Mouse (Mus musculus) cerebral cortex, adult 2 months (tissue): Measurements from ENCODE around the gene Nrxn3.

Experiments used
- WGBS: fragments of 180-500 bp; shearing (Covaris S2); methylation state at CpG from one replicate; pipeline ENCODE4 v1.1.7; 2018; 5-methylcytosine and 5-hydroxymethylcytosine counted together

The Nrxn3 gene

DNA sequence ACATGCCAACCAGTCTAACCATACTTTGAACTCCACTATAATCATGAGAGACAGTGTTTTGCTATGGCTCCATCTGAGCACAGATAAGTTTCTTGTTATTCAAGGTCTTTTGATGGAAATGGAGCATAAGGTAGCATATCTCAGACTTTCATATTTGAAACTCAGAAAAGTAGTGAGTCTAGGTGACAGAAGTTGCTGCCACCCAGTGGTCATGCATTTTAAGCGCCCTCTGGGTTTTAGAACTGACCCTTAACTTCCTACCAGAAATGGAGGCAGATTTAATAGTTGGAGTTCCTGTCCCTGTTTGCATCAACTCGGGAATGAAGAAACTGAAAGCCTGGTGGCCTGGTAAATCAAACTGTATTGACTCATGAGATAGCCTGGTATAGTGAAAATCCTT is 488.9 kb downstream of the Nrxn3 start:
- WGBS = 51% methylated on average over 2 of the region's 2 CpGs

DNA sequence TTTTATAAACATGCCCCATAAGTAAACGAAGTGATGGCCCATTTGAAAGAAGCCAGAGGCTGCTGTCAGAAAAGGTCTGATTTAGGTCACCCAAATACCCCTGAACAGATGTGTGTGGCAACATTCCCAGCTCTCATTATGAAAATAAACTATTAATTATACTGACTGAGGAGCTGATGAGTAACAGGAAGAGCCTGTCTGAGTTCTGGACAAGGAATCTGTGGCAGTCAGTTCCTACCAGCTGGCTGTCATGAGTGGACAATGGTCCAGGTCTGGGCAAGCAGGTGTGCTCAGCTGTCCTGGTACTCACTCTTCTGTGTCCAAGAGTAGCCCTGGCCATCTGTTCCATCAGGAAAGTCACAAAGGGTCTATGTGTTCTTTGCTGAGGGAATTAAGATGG is 517.1 kb downstream of the Nrxn3 start:
- 31% methylated on average over 1 of the region's 1 CpGs for WGBS

DNA sequence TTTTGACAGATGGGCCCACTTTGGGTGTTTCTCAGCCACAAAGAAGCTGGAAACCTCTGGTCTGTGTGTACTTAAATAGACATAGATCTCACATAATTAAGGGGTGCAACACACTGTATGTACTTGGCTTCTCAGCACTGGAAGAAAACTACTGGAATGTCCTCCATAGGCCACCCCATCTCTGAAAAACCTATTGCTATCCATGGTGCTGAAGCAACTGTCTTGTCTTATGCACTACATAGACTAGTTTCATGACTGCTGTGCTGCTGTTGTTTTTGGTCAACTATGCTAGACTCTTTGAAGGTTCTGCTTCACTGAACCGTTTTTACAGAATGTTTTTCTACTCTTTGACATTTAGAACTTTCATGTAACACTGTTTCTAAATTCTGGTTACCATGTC is 519.8 kb downstream of the Nrxn3 start:
- 36% methylated on average over 1 of the region's 1 CpGs for WGBS

DNA sequence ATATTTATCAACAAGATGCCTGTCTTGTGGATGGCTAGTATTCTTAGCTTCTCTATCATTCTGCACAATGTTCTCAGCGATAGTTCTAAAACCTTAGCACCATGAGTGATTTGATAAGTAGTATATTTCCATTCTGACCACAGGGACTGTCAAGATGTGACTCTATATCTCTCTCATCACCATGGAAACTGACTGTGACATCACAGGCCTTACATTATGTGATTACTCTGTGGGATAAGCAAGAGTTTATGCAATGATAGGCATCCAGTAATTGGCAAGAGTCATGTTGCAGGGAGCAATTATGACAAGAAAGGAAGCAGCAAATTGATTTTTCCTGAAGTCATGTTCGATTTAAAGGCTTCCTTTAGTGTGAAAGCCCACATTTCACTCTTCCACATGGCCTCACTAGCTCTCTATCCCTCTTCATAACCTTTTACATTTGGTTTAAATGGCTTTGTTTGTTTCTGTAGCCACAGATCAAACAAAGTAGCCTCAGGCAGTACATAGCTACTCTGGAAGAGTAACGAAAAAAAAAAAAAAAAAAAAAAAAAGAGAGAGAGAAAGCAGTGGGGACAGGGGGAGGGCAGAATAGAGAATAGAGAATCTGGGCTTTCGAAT is 532.7 kb downstream of the Nrxn3 start:
- WGBS = 51% methylated on average over 4 of the region's 4 CpGs

DNA sequence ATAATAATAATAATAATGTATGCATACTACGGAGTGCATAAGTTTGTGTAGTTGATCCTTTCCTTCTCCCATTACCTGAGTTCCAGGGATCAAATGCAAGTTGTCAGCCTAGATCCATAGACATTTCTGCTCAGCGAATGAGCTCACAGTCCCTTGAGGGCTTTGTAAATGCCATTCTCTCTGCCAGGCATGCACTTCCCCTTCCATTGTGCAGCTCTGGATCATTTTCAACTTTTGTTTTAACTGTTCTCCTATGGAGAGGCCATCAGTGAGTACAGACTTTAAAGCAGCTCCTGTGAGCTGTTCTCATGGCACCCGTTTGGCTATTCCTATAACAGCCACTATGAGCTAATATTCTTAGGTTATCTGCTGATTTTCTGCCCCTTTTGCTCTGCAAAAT is 536.2 kb downstream of the Nrxn3 start:
- WGBS = 73% methylated on average over 3 of the region's 3 CpGs

DNA sequence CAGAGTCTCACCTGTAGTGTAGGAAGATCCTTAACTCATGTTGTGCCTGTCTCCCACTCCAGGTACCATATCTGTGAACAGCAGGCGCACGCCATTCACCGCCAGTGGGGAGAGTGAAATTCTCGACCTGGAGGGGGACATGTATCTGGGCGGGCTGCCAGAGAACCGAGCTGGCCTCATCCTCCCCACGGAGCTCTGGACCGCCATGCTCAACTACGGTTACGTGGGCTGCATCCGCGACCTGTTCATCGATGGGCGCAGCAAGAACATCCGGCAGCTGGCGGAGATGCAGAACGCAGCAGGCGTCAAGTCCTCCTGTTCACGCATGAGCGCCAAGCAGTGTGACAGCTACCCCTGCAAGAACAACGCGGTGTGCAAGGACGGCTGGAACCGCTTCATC is 537.4 kb downstream of the Nrxn3 start:
- 92% methylated on average over 24 of the region's 24 CpGs for WGBS

DNA sequence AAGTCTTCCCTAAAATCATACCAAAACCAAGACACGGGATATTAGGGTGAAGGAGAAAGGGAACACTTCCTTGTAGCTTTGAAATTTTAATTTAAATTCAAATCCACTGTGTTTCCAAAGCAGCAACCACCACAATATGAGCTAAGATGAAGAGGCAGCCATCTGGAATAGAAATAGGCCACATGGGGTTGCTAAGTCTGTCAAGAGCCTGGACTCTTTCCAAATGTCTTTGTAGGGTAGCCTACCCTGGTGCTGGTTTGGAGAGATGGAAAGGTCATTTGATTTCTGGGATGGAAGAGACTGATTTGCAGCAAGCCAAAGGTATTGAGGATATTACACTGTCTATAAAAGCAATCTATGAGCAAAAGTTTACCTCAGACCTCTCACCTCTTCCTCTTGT is 539.6 kb downstream of the Nrxn3 start:
- 21% methylated on average over 1 of the region's 1 CpGs for WGBS

DNA sequence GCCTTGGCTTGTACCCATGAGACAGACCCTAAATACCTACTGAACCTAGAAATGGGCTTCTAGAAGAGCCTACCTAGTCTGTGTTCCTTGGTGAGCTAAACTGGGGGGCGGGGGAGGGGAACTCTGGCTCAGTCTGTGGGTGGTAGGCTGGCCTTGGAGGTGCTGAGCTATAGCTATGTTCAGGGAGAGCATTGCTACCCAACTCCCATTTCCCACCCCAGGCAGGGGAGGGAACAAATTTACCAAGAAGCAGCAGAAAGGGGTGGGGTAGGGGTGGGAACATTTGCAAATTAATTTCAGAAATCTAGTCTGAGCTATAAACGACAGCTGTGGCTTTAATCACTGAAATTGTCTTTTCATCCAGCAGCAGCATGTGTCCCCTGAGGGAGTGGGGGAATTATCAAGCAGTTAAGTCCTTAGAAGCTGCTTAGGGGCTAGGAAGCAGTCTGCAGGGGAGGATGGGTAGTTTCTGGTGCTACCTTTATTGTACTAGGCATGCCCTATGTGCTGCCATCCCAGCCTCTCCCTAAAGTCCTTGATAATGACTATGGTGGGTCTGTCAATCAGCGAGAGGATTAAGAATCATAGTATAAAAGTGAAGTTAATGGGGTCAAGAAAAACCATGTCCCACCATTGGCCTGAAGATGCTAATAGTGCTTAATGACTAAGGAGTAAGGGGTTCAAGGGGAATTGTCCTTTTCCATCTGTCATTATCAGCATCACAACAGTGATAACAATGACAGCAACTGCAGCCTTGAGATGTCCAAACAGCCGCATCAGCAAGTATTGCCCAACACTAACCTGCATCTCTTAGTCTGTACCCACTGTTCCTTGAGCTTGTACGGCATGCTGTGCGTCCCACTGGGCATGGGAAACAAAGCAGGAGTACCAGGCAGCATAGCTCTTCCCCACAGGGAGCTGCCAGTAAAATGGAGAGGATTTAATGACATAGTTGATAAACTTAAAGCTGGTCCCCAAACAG is 560.0 kb downstream of the Nrxn3 start:
- 74% methylated on average over 6 of the region's 6 CpGs for WGBS

DNA sequence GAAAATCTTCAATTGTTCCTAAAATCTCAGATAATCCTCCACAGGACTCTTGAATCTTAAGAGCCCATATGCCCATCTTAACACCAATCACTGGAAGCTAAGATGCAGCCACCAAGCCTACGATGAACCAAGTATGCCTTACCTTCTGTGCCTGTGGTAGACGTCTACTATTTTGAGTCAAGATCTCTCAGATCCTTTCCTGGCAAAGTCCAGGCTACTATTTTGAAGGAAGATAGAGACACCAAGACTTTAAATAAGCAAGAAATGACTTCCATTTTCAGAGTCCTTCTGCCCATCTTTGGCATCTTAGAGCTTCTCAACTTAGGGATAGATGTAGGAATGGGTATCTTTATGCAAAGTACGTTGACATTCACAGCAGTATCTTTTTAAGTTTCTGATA is 561.7 kb downstream of the Nrxn3 start:
- 54% methylated on average over 3 of the region's 3 CpGs for WGBS

DNA sequence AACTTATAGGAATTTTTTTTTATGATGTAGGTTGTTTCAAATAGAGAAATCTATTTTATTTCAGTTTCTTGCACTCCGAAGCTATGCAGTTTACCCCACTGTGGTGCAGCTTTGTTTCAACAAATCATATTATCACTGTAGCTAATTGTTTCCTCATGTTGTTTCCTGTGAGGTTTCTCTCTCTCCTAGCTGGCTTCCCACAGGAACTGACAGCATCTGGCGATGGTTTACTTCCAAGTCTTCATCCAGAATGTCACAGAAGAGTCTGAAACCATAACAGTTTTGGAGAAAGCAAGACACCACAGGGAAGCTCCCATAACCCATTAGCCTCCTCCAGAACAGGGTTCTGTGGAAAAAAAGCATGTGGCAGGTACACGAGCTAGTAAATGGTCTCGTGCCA is 564.4 kb downstream of the Nrxn3 start:
- WGBS = 44% methylated on average over 4 of the region's 4 CpGs

DNA sequence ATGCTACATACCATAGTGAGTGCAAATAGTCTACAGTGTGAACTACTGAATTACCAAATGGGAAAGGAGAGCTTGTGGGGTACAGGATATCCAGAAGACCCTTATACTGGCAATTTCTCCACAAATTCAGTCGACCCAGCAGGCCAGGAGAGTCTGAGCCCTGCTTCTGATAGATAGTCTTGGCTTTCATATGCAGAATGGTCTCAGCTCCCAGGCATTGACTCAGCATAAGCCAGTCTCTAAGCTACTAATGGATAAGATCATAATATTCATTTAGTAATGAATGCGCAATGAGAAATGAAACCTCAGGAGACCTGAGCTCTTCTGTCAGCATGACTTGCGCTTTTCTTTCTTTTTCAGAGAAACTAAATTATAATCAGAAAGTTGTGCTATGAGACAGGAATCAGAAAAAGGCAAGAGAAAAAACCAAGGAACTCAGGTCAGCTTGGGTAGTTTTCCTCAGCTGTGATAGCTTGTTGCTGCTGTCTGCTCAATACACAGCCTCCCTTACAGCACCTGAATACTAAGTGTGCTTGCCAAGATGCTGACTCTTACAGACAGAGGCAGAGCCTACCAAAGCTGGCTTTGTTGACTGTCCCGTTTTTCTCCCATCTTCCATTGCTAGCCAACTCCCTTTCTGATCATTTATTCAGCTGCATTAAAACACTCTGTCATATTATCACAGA is 567.1 kb downstream of the Nrxn3 start:
- 60% methylated on average over 4 of the region's 4 CpGs for WGBS

DNA sequence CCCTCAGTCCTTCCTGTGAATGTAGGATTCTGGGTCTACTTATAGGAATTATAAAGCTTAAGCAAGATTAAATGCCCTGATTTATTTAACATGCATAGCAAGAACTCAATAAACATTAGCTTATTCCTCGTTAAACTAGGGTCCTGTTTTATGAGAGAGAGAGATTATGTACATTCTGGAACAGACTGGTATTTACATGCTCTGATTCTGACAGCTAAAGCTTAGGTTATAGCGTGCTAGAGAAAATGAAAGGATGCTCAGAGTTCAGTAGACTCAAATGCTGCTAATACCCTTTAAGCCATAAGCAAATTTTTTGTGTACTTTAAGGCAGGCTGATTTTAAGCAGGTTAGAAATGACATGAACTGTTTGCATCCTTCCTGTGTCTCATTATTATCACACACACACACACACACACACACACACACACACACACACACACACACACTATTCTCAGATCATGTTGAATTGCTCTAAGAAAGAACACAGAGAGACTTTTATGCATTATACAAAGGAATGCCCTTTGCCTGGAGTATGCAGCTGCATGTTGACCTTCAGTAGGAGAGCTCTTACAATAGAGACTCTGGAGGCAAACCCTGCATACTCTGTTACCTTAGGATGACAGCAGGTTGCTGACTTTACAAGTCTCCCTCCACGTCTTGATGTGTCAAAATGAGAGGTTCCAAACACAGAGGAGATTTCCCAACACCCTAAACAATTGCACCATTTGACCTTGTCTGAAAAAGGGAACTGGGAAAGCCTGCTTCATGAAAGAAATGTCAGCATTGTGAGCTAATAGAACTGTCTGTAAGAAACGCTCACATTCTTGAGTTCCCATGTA is 568.3 kb downstream of the Nrxn3 start:
- WGBS = 46% methylated on average over 4 of the region's 4 CpGs

DNA sequence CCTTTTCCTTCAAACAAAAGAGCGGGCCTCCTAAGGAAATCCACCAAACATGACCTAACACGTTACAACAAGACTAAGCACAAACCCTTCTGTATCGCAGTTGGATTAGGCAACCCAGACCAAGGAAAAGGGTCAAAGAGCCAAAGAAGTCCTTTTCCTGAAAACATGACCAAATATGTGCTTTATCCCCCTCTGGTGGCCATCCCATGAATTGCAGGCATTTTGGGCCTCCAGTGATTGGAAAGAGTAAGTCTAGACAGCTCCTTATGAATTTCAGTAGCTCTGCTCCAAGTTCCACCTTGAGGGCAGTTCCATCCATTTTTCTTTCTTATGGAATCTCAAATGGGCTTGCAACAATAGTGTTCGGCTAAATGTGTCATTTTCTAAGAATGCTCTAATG is 579.3 kb downstream of the Nrxn3 start:
- WGBS = 43% methylated on average over 4 of the region's 4 CpGs

DNA sequence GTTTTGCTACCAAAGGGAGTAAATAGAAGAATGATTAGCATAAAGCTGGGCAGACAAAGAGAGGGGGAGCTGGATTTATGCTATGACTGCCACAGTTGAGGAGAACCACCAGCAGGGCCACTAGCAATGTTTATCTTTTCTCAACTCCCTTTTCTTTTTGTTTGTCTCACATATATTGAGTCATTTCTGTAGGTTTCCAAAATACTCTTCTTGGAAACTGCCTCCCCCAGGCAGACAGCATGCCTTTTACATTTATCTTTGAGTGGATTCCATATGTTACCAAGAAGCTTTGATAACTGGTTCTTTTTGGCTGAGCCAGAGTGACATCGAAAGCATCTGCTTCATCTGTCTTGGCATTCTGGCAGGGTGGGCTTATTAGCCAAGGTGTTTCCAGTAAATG is 587.5 kb downstream of the Nrxn3 start:
- WGBS = 49% methylated on average over 1 of the region's 1 CpGs

DNA sequence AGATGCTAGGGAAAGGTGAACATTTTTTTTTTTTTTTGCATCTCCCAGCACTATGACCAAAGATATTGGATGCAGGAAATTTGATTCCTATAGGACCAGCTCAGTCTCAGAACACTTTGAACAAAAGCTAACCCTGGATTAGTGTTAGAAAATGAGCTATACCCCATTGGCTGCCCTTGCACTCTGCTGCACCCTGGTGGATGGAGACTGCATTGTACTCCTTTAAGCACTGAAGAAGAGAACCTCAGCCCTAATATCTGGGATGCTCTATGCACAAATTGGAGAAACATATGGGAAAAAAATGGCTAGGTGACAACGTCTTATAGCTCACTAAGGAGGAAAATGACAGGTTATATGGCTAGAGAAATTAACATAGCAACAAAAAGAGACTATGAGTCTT is 589.9 kb downstream of the Nrxn3 start:
- 73% methylated on average over 1 of the region's 1 CpGs for WGBS

DNA sequence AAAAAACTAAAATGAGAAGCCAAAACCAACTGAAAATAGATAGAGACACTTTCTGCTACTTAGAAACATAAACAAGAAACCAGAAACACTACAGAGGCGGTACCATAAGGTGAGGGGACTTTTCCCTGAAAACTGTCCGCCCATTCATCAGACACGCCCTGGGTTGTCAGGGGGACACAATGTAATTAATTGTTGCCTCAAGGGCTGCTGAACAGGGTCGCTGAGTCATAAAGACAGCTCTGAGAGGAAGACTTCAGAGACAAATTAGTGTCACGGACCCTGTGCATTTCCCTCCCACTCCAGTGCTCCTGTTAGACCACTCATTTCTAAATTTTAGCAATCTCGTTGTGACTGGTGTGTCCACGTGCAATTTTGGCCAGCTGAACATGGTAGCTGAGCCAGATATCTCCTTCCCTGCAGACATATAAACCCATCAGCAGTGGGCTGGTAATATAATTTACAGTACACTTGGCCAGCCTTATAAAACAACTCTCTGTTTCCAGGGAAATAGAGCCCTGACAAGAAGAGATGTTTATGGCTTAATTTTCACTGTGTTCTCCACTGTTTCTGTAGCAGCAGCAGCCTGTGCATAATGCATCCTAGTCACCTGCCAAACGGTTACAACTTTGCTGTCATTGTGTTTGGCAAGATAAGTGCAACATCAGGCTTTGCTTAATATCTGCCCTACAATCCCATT is 603.3 kb downstream of the Nrxn3 start:
- WGBS = 45% methylated on average over 8 of the region's 8 CpGs

DNA sequence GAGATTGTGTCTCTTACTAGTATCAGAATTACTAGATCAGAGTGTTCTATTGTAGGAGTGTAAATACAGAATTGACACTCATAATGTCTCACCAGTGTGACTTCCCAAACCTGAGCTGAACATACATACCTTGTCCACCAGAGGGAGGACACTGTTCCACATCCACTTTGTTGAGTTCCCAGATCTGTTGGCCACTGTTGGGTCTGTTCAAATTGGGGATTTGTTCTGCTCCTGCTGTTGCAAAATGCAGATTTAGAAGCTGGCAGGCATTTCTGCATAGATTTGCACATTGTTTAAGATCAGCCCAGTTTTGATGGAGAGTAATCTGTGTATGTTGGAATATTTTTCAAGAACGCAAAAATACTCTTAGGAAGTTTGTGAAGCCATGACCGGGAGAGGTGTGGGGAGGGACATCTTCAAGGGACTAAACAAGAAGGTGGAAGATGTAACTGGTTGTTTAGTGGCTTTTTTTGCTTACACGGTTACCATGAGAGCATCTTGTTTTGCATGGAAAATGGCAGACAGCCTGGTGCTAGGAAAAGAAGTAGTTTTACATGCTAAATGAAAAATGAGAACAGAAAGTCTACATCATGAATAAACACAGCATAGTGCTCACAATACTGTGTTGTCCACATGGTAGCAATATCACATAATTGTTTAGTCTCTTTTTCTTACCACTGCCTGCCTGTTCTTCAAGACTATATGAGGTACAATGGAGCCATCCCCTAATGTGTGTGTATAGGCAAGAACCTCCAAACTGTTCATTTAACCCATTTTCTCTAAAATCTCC is 609.0 kb downstream of the Nrxn3 start:
- 58% methylated on average over 3 of the region's 3 CpGs for WGBS

DNA sequence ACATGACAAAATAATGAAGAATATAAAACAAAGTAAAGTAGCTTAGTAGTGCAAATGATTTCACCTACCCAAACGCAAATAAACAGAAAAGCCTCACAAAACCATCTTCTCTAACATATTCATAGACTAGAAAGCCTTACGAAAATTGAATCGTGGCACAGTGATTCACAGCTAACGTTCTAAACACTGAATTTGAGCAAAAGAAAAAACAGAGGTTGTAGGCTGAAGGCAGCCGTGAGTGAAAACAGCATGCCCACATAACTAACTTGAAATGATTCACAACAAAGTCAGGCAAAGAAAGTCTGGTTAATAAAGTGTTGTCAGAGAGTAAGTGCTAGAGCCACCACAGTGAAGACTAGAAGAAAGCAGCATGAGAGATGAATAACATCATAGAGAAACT is 610.8 kb downstream of the Nrxn3 start:
- WGBS = 40% methylated on average over 5 of the region's 5 CpGs

DNA sequence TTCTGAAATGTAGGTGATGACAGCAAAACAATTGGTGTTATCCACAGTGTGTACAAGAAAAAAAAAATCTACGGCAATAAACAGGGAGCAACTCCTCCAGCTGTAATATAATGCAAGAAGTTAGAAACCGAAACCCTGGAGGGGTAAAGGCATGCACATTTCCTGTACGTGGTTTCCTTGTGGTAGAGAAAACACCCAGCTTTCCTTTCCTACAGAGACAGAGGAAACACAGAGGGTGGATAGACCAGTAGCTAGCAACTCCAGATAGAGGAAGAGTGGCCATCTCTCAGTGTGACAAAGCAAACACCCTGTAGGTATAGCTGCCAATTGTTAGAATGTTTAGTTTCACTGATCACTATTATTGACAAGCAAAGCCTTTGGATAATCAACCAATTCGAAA is 642.2 kb downstream of the Nrxn3 start:
- WGBS = 82% methylated on average over 4 of the region's 4 CpGs

DNA sequence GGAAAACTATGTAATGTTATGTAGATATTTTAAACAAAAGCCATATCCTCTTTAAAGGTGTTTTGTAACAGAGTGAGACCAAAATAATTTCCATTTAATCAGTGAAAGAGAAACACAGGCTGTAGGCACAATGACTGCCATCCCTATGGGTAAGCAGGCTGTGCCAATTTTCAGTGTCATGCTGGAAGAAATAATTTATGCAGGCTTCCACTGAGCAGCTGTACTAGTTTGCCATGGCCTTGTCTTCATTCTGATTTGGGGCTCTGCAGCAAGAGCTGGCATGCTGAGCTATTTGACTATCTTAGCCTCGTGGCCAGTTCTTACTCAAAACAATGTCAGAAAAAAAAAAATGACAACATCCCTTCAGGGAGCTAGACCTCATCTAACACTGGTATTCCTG is 647.3 kb downstream of the Nrxn3 start:
- WGBS = 15% methylated on average over 1 of the region's 1 CpGs
